Mouse (Mus musculus) bone marrow, adult 2 months (tissue): ENCODE data around the gene Gkn1. TPM values are rescaled to one million over a fixed set of nuclear protein-coding genes. Genes with fewer than 3 reads are reported as not detected.

Experiments used
- H3K27ac ChIP-seq: fragments of 200-500 bp; 2 replicates; pipeline ENCODE4 v1.5.1; 2012; ENCODE audit warnings: low read depth, mild to moderate bottlenecking, control low read depth, inconsistent platforms, low read length; ENCODE audit not compliant: control insufficient read depth, poor library complexity, insufficient read depth
- H3K4me1 ChIP-seq: fragments of 200-500 bp; 2 replicates; pipeline ENCODE4 v1.6.1; 2011; ENCODE audit warnings: low read length; ENCODE audit not compliant: control insufficient read depth, insufficient read depth
- H3K4me3 ChIP-seq: fragments of 200-500 bp; replicated peaks from 2 replicates; pipeline ENCODE3; 2011; ENCODE audit warnings: mild to moderate bottlenecking, low read depth, low read length, control low read depth; ENCODE audit not compliant: control insufficient read depth
- CTCF ChIP-seq: fragments of 200-500 bp; IDR thresholded peaks from 2 replicates; pipeline ENCODE4 v1.5.1; 2011; ENCODE audit warnings: low read length, control low read depth; ENCODE audit not compliant: control insufficient read depth, insufficient read depth
- POLR2A ChIP-seq: fragments of 200-500 bp; IDR thresholded peaks from 2 replicates; pipeline ENCODE4 v1.6.1; 2011; ENCODE audit warnings: low read depth, mild to moderate bottlenecking, control low read depth, low read length, borderline replicate concordance; ENCODE audit not compliant: control insufficient read depth
- whole genome bisulfite sequencing: fragments of 180-500 bp; shearing (Covaris S2); methylation state at CpG from one replicate; pipeline ENCODE4 v1.1.7; 2018; 5-methylcytosine and 5-hydroxymethylcytosine counted together
- polyA plus RNA-seq: library from polyadenylated mRNA; stranded (reverse); fragments of >200 nt; gene quantifications from 2 replicates; pipeline ENCODE4 v1.2.4, GENCODE M21; 2011; ENCODE audit warnings: low replicate concordance; ENCODE audit not compliant: missing spikeins, insufficient read depth, insufficient read length

The Gkn1 gene
- not detected in 2 replicates for polyA plus RNA-seq

- WGBS: 78% methylated on average over 8 of the region's 8 CpGs
- H3K27ac ChIP-seq: no peak within 1 kb of the TSS
- no peak within 1 kb of the TSS for H3K4me3 ChIP-seq
- TF ChIP-seq CTCF (no peak), POLR2A (no peak)
- no peaks in the 10 kb centered on the region for H3K4me1 ChIP-seq
These were observed at the start of gene Gkn1 for GRCm38 (mm10) chr6:87350829-87351228. Gene Gkn1 (minus strand): TSS chr6:87350942.

GRCm38 (mm10) chr6:87399886-87400566 is 49.3 kb upstream of the Gkn1 start:
- Histone ChIP-seq H3K4me3 (no peak overlapping the region), H3K4me1 (peaks cover 2% of the 10 kb centered on the region; the same call in 1 of the 2 replicates), H3K27ac (peak overlapping the region; percentile 13; the same call in 1 of the 2 replicates)
- TF ChIP-seq POLR2A (no peak), CTCF (no peak)
- under 1% methylated on average over 4 of the region's 4 CpGs for WGBS

GRCm38 (mm10) chr6:87399137-87399536 is 48.4 kb upstream of the Gkn1 start:
- H3K27ac ChIP-seq: no peak overlapping the region
- TF ChIP-seq POLR2A (no peak), CTCF (peak; percentile 98)
- H3K4me1 ChIP-seq: peaks cover 2% of the 10 kb centered on the region; the same call in 1 of the 2 replicates
- WGBS: 0% methylated on average over 5 of the region's 5 CpGs
- no peak overlapping the region for H3K4me3 ChIP-seq

- no peak overlapping the region for H3K4me3 ChIP-seq
- no peak overlapping the region for H3K27ac ChIP-seq
- 69% methylated on average over 9 of the region's 9 CpGs for WGBS
- H3K4me1 ChIP-seq: no peaks in the 10 kb centered on the region; the same call in 1 of the 2 replicates
- TF ChIP-seq CTCF: no peak
- TF ChIP-seq POLR2A: no peak
These were observed 44.0 kb upstream of the Gkn1 start for GRCm38 (mm10) chr6:87394783-87395182.

GRCm38 (mm10) chr6:87393466-87394205 is 42.9 kb upstream of the Gkn1 start:
- no peaks in the 10 kb centered on the region for H3K4me1 ChIP-seq
- no peak overlapping the region for H3K27ac ChIP-seq
- H3K4me3 ChIP-seq: no peak overlapping the region
- TF ChIP-seq POLR2A: no peak
- TF ChIP-seq CTCF: no peak
- WGBS: 37% methylated on average over 8 of the region's 8 CpGs

- no peak for TF ChIP-seq CTCF
- no peak for TF ChIP-seq POLR2A
- H3K27ac ChIP-seq: no peak overlapping the region
- H3K4me3 ChIP-seq: no peak overlapping the region
- 63% methylated on average over 5 of the region's 5 CpGs for WGBS
- no peaks in the 10 kb centered on the region for H3K4me1 ChIP-seq
These were observed 38.8 kb upstream of the Gkn1 start for GRCm38 (mm10) chr6:87389455-87389989.

GRCm38 (mm10) chr6:87388877-87389276 is 38.1 kb upstream of the Gkn1 start, which contains the start of gene Gkn3:
Gene Gkn3 (minus strand): TSS chr6:87388935.
- WGBS: 46% methylated on average over 7 of the region's 7 CpGs
- Histone ChIP-seq H3K27ac (no peak within 1 kb of the TSS), H3K4me3 (no peak within 1 kb of the TSS), H3K4me1 (no peaks in the 10 kb centered on the region)
- TF ChIP-seq CTCF: no peak
- TF ChIP-seq POLR2A: no peak

- Histone ChIP-seq H3K27ac (no peak overlapping the region), H3K4me3 (no peak overlapping the region), H3K4me1 (no peaks in the 10 kb centered on the region)
- 85% methylated on average over 10 of the region's 10 CpGs for WGBS
- no peak for TF ChIP-seq CTCF
- TF ChIP-seq POLR2A: no peak
These were observed 35.9 kb upstream of the Gkn1 start for GRCm38 (mm10) chr6:87386681-87387080.
